Mouse (Mus musculus) liver, embryonic 14.5 days (tissue): Measurements from ENCODE around the gene Ank2. TPM values are rescaled to one million over a fixed set of nuclear protein-coding genes. Genes with fewer than 3 reads are reported as not detected.

Experiments used
- ATAC-seq: fragments of 200-750 bp; cut with Nextera tagmentation; 2 replicates; pipeline ENCODE4 v1.8.0; 2017; ENCODE audit warnings: moderate number of reproducible peaks, mild to moderate bottlenecking, moderate library complexity; ENCODE audit not compliant: insufficient read depth
- DNase-seq, 3 experiments: peaks; one replicate each; pipeline ENCODE4 v3.0.0-alpha.2; 2012 to 2013; ENCODE audit warnings: low read depth in 3 of 3, low spot score in 3 of 3
- H3K27ac ChIP-seq: fragments of 300-500 bp; sonication (generic); 2 replicates; pipeline ENCODE4 v1.5.1; 2014; ENCODE audit warnings: moderate library complexity, mild to moderate bottlenecking, control low read depth, inconsistent platforms
- H3K27me3 ChIP-seq: fragments of 300-500 bp; sonication (generic); 2 replicates; pipeline ENCODE4 v1.6.1; 2014; ENCODE audit warnings: mild to moderate bottlenecking, low read length, moderate library complexity; ENCODE audit not compliant: control insufficient read depth, insufficient read depth
- H3K36me3 ChIP-seq: fragments of 300-500 bp; sonication (generic); replicated peaks from 2 replicates; pipeline ENCODE4 v1.6.1; 2014; ENCODE audit warnings: low read depth; ENCODE audit not compliant: control insufficient read depth, insufficient read depth
- H3K4me1 ChIP-seq, 2 experiments: fragments of 200-500 bp in 1 of 2; fragments of 300-500 bp in 1 of 2; sonication (generic) in 1 of 2; replicated peaks; 2 replicates each; pipeline ENCODE4 v1.6.1; 2012 to 2014; ENCODE audit warnings: antibody characterized with exemption in 1 of 2, inconsistent platforms in 1 of 2, low read length in 1 of 2; ENCODE audit not compliant: control insufficient read depth in 2 of 2, insufficient read depth in 2 of 2
- H3K4me2 ChIP-seq: fragments of 300-500 bp; sonication (generic); 2 replicates; pipeline ENCODE4 v1.6.1; 2014; ENCODE audit warnings: low read depth, mild to moderate bottlenecking, control low read depth, moderate library complexity
- H3K4me3 ChIP-seq, 2 experiments: fragments of 200-500 bp in 1 of 2; fragments of 300-500 bp in 1 of 2; sonication (generic) in 1 of 2; 2 replicates each; pipeline ENCODE4 v1.5.1; 2012 to 2014; ENCODE audit warnings: low read depth in 2 of 2, low read length in 2 of 2, mild to moderate bottlenecking in 2 of 2, control low read depth in 1 of 2, inconsistent platforms in 1 of 2, moderate library complexity in 1 of 2; ENCODE audit not compliant: insufficient read depth in 1 of 2
- H3K9ac ChIP-seq: fragments of 300-500 bp; sonication (generic); replicated peaks from 2 replicates; pipeline ENCODE4 v1.6.1; 2014; ENCODE audit warnings: mild to moderate bottlenecking, control low read depth, moderate library complexity
- H3K9me3 ChIP-seq: fragments of 300-500 bp; sonication (generic); 2 replicates; pipeline ENCODE4 v1.6.1; 2016; ENCODE audit warnings: low read length, mixed read lengths; ENCODE audit not compliant: control insufficient read depth
- CTCF ChIP-seq: IDR thresholded peaks from 2 replicates; pipeline ENCODE4 v1.5.1; 2016; ENCODE audit warnings: antibody characterized with exemption, low read depth, control low read depth
- EP300 ChIP-seq: IDR thresholded peaks from 2 replicates; pipeline ENCODE4 v1.6.1; 2016; ENCODE audit warnings: antibody characterized with exemption, low read depth
- WGBS: fragments of 180-500 bp; shearing (Covaris S2); extraction: QIAGEN DNeasy Blood & Tissue Kit; methylation state at CpG from one replicate; pipeline ENCODE4 v1.1.7; 2014; ENCODE audit not compliant: insufficient replicate concordance; 5-methylcytosine and 5-hydroxymethylcytosine counted together
- polyA plus RNA-seq, 2 experiments: library from polyadenylated mRNA; depleted of rRNA in 1 of 2; stranded (reverse) in 1 of 2; unstranded in 1 of 2; fragments of >200 nt; fragmentation: Nextera tagmentation in 1 of 2; extraction: Ambion mirVana in 1 of 2; gene quantifications; 2 replicates each; pipeline versions ENCODE4 v1.2.1 to v1.2.3; 2012 to 2014

The Ank2 gene
- polyA plus RNA-seq, 2 experiments: 4.8 to 5.2 TPM

DNA sequence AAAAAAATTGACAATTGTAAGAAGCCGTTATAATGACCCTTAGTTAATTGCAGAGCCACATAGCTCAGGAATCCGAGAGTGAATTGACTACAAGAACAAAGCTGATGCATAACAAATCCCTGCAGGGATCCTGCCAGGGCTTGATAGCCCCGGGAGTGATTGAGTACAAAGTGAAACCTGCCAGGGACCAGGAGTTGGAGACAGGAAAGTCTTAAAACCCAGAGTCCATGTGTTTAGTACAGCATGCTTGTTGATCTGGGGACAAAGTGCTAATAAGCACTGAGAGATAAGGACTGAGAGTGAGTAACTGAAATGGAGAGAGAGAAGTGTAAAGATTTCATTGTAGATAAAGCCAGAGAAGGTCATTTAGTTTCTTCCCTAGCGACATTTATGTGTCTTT, 31.1 kb upstream of the Ank2 start:
- WGBS: 16% methylated on average over 4 of the region's 4 CpGs
- TF ChIP-seq CTCF (no peak), EP300 (no peak)
- H3K27me3 ChIP-seq: no peaks in the 10 kb centered on the region
- ATAC-seq (no peak), DNase-seq (no peak)
- no peak overlapping the region for H3K9ac ChIP-seq
- no peak overlapping the region for H3K4me3 ChIP-seq
- H3K4me1 ChIP-seq: no peaks in the 10 kb centered on the region
- no peaks in the 10 kb centered on the region for H3K36me3 ChIP-seq
- H3K9me3 ChIP-seq: no peaks in the 10 kb centered on the region
- no peak overlapping the region for H3K27ac ChIP-seq
- H3K4me2 ChIP-seq: no peak overlapping the region

DNA sequence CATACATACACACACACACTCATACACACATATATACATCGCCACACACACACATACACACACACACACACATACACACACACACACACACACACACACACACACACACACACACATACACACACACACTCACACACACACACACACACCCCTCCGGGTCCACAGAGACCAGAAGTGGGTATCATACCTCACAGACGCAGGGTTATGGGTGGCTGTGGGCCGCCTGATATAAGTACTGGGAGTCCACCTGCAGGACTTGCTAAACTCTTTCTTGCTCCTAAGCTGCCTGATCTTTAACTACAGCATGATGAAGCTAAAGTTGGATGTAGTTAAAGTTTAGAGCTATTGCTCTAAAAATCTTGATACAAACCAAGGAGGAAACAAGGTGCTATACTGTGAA, 30.7 kb upstream of the Ank2 start:
- WGBS: 60% methylated on average over 4 of the region's 4 CpGs
- no peak for ATAC-seq
- H3K27me3 ChIP-seq: no peaks in the 10 kb centered on the region
- H3K4me2 ChIP-seq: no peak overlapping the region
- no peak overlapping the region for H3K4me3 ChIP-seq
- no peaks in the 10 kb centered on the region for H3K4me1 ChIP-seq
- TF ChIP-seq CTCF: no peak
- no peak for TF ChIP-seq EP300
- no peak for DNase-seq
- H3K9ac ChIP-seq: no peak overlapping the region
- H3K9me3 ChIP-seq: no peaks in the 10 kb centered on the region
- H3K27ac ChIP-seq: no peak overlapping the region
- H3K36me3 ChIP-seq: no peaks in the 10 kb centered on the region

DNA sequence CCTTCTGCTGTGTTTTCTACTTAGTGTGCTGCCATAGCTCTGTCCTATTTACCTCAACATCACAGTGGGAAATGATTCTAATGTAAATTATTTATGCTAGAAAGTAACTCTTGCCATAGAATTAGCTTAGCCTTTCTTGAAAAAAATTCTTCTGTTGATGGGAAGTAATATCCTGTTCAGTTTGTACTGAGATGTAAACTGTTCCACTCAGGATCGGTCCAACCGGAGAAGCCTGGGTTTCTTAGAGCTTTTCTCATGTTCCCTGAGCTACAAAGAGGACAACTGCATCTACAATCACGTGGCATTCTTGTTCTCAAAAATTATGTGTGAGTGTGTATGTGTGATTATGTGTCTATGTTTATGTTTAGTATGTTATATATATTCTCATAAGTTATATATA, 30.1 kb upstream of the Ank2 start:
- Histone ChIP-seq H3K27ac (no peak overlapping the region), H3K4me1 (no peaks in the 10 kb centered on the region), H3K9me3 (no peaks in the 10 kb centered on the region), H3K36me3 (no peaks in the 10 kb centered on the region), H3K9ac (no peak overlapping the region), H3K4me3 (no peak overlapping the region), H3K27me3 (no peaks in the 10 kb centered on the region), H3K4me2 (no peak overlapping the region)
- DNase-seq (no peak), ATAC-seq (no peak)
- no peak for TF ChIP-seq EP300
- TF ChIP-seq CTCF: no peak
- 75% methylated on average over 3 of the region's 3 CpGs for WGBS

DNA sequence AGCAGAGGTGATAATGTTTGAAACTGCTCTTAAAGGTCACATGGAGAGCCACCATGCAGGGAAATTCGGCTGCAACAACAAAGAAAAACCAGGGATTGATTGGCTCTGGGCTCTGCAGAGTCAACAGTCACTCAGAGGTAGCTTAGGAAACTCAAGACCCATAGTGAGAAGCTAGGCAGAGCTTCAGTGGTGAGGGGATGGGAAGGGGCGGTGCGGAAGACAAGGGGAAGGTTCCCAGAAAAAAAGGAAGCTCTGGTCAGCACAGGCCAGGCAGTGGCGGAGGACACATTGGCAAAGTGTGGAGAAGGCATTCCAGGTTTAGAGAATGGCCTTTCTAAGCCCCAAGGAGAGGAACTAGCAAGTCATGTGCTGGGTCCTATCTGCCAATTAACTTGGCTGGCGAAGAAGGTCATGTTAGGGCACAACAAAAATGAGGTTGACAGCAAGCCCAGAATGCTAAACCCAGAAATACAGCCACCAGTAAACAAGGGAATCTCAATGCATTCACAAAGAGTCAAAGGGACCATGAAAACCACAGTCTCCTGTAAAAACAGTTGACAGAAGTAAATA, 28.4 kb upstream of the Ank2 start:
- ATAC-seq (no peak), DNase-seq (no peak)
- no peaks in the 10 kb centered on the region for H3K9me3 ChIP-seq
- TF ChIP-seq EP300 (no peak), CTCF (no peak)
- H3K4me1 ChIP-seq: no peaks in the 10 kb centered on the region
- no peak overlapping the region for H3K4me3 ChIP-seq
- no peak overlapping the region for H3K4me2 ChIP-seq
- WGBS: 52% methylated on average over 5 of the region's 5 CpGs
- no peaks in the 10 kb centered on the region for H3K36me3 ChIP-seq
- no peak overlapping the region for H3K9ac ChIP-seq
- H3K27me3 ChIP-seq: no peaks in the 10 kb centered on the region
- H3K27ac ChIP-seq: no peak overlapping the region

DNA sequence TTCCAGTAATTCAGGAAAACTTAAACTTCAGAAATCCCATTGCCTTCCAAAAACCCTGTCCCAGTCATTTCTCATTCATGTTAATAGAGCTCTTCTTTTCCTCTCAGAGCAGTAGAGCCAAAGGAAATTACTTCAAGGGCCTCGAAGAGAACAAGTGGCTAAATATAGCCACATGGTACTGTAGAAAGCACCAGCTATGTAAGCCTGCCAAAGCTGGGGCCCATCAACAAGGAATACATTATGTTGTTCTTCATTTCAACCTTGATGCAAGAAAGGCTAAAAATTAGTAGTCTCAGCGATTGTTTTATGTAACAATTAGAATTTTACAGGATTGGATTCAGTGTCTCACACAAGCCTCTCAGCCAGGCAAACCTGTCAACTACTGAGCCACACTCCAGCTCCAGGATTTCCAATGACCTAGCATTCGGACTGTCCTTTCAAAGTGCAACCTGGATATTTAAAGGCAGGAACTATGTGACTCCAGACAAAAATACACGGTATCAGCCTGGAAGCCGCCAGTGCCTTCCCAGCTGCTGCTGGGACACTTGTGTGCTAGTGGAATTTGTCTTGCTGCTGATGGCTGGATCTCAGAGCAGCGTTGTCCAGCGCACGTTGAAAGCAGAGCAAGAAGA, 26.2 kb upstream of the Ank2 start:
- H3K27ac ChIP-seq: no peak overlapping the region
- no peaks in the 10 kb centered on the region for H3K4me1 ChIP-seq
- H3K9me3 ChIP-seq: no peaks in the 10 kb centered on the region
- ATAC-seq (no peak), DNase-seq (no peak)
- H3K27me3 ChIP-seq: no peaks in the 10 kb centered on the region
- no peak for TF ChIP-seq CTCF
- no peak for TF ChIP-seq EP300
- H3K9ac ChIP-seq: no peak overlapping the region
- WGBS: 58% methylated on average over 8 of the region's 8 CpGs
- H3K4me3 ChIP-seq: no peak overlapping the region
- no peaks in the 10 kb centered on the region for H3K36me3 ChIP-seq
- H3K4me2 ChIP-seq: no peak overlapping the region
